Mouse (Mus musculus) adrenal gland, postnatal 36 days (tissue): Measurements from ENCODE around the gene Sag. TPM values are rescaled to one million over a fixed set of nuclear protein-coding genes. Genes with fewer than 3 reads are reported as not detected.
"Not testable (repeated sequence)": the region's sequence is repeated elsewhere in the genome, so short reads cannot be mapped to it uniquely, and the experiment has no call there.

Experiments used
- DNase-seq, 2 experiments: peaks; one replicate each; pipeline ENCODE4 v3.0.0; 2021; ENCODE audit warnings: mixed read lengths in 1 of 2
- total RNA-seq, 2 experiments: library from RNA; stranded (reverse); gene quantifications; 2 replicates each; pipeline ENCODE4 v1.2.3; 2021

The Sag gene
- total RNA-seq, 2 experiments from 2014 or later: 1.5 to 3.3 TPM

DNA sequence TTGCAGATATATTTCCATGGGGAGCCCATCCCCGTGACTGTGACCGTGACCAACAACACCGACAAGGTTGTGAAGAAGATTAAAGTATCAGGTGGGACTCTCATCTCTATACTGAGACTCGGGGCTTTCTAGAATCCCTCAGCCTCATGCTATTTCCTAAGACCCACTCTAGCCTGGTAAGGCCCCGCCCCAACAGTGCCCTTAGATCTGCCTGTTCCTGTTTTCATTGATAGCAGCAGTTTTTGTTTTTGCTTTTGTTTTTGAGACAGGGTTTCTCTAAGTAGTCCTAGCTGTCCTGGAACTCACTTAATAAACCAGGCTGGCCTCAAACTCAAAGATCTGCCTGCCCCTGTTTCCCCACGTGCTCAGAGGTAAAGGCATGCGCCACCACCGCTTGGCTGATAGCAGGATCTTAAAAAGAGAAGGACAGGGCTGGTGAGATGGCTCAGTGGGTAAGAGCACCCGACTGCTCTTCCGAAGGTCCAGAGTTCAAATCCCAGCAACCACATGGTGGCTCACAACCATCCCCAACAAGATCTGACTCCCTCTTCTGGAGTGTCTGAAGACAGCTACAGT, 21.0 kb downstream of the Sag start:
- DNase-seq: no peak

DNA sequence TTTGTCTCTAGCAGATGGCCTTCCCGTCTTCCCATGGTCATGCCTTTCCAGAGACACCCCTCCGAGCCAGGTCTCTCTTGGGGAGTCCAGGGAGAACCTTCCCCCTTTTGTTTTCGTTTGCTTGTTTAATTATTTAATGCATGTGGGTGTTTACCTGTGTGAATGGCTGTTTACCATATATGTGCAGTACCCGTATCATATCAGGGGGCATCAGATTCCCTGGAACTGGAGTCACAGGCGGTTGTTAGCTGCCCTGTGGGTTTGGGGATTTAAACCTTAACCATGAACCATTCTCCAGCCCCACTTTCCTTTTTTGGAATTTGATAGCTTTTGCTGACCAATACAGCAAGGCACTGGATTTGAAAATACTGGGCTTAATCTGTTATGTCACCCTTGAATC, 21.8 kb downstream of the Sag start:
- DNase-seq: no peak

DNA sequence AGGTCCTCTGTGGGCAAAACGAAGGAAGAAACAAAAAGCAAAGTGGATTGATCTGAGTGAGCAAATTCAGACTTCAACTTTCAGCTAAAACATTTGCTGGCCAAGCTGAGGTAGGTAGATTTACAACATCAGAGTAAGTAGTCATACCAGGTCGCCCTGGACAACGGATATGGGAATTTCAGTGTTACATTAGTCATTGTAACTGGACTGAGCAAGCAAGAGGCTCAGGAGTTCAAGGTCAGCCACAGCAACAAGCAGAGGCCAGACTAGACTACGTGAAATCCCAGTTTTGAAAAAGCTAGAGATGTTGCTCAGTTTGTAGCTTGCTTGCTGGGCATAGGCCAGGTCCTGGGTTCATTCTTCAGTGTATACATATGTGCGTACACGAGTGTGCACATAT, 22.5 kb downstream of the Sag start:
- DNase-seq: peak; percentile 64 to 71

DNA sequence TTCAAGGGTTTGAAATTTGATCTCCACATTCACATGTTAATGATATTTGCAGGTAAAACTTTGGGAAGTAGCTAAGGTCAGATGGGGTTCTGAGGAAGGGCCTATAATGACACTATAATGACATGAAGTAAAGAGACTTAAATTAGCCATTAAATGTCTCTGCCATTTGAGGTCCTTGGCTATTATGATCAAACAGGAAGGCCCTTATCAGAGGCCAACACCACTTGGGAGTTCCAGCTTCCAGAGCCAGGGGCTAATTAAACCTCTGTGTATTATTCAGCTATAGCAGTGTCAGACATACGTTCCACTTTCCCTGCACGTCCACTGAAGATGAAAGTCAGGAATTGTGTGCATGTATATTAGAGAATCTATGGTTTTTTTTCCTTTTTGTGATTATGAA, 23.0 kb downstream of the Sag start:
- DNase-seq: no peak

DNA sequence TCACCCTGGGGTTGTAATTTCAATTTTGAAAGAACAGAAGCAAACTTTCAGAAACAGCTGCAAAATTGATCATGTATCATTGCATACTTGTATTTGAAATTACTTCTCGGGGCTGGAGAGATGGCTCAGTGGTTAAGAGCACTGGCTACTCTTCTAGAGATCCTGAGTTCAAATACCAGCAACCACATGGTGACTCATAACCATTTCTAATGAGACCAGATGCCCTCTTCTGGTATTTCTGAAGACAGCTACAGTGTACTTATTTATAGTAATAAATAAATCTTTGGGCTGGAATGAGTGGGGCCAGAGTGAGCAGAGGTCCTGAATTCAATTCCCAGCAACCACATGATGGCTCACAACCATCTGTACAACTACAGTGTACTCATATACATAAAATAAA, 24.0 kb downstream of the Sag start:
- not testable (repeated sequence) for DNase-seq

DNA sequence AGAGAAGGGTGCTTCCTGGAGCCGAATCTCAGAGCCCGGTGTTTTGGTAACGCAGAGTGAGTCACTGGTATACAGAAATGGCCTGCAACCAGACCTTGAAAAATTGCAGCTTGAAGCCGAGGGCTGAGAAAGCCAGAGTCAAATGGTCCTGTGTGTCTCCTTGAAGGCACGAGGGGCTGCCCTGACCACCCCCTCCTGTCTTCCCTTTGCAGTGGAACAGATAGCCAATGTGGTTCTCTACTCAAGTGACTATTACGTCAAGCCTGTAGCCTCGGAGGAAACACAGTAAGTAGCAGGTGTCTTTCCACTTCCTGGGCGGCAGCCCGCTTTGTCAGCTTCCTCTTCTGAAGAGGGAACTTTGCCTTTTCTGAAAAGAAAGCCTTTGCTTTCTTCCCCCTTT, 24.7 kb downstream of the Sag start:
- peak; percentile 52 to 55 for DNase-seq

DNA sequence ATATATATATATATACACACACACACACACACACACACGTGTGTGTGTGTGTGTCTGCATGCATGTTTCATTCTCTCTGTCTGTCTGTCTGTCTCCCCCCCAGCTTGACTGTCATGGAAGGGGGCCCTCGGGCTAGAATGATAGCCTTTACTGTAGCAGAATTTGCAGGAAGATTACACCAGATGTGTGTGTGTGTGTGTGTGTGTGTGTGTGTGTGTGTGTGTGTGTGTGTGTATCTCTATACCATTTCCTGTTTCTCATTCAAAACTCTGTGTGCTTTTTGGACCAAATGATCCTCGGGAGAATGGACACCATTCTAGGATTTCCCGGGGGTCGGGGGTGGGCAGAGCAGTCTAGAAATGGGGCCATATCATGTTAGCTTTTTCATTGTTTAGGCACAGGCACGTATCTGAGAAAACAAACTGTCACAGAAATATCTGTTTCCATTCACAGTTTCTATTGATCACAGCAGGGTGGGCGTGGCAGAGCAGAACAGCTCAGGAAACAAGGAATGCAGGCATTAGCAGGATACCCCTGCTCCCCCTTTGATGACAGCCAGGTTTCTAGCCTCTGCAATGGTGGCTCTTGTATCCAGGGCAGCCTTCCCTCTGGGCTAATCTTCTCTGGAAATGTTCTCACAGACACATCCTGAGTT, 25.6 kb downstream of the Sag start:
- no peak for DNase-seq

DNA sequence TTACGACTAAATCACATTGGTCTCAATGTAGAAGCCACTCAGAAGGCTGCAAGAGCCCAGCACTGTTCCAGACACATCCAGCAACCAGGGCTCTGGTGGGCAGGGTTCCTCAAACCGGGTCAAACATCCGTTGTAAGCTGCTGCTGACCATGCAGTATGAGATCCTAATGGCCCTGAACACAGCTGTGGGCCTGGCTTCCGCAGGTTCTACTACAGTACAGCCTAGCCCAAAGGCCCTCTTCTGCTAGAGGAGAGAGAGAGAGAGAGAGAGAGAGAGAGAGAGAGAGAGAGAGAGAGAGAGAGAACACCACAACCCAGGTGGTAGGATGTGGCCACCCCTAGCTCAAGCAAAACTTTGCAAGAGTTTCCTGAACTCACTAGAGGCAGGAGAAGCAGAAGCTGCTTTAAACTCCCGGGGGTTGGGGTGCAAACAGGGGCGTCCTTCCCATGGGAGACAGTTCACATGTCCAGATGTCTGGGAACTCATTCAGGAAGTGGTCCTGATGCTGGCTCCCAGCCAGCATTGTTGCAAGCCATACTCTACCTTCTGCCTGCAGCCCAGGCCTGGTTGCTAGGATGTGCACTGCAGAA, 26.2 kb downstream of the Sag start:
- no peak for DNase-seq

DNA sequence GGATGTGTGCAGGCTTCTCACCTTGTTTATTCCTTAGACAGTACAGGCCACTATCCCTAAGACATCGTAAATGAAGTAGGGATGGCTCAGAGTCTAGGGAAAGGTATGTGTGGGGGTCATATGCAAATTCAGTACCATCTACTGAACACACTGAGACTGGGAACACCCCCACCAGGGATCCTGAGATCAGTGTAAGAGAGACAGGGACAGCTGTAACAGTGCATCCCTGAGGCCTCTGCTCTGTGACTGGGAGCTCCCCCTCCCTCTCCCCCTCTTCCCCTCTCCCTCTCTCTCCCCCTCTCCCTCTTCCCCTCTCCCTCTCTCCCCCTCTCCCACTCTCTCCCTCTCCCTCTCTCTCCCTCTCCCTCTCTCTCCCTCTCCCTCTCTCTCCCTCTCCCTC, 33.0 kb downstream of the Sag start:
- DNase-seq: no peak

DNA sequence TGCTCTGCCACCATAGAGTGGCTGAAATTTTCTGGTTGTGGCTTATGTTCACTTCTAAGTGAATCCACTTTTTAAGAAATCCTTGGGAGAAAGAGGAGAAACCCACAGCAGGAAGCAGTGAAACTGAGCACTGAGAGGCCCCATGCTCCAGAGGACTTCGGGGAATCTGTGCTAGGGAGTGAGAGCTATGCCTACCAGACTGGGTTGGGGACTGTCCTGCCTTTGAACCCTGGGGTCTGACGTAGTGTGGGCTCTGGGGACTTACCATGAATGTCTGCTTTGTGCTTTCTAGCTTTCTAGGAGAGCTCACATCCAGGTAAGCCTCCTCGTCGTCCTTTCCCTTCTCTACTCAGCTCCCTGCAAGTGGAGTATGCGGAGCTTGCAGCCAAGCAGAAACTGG, 33.5 kb downstream of the Sag start:
- DNase-seq: no peak

DNA sequence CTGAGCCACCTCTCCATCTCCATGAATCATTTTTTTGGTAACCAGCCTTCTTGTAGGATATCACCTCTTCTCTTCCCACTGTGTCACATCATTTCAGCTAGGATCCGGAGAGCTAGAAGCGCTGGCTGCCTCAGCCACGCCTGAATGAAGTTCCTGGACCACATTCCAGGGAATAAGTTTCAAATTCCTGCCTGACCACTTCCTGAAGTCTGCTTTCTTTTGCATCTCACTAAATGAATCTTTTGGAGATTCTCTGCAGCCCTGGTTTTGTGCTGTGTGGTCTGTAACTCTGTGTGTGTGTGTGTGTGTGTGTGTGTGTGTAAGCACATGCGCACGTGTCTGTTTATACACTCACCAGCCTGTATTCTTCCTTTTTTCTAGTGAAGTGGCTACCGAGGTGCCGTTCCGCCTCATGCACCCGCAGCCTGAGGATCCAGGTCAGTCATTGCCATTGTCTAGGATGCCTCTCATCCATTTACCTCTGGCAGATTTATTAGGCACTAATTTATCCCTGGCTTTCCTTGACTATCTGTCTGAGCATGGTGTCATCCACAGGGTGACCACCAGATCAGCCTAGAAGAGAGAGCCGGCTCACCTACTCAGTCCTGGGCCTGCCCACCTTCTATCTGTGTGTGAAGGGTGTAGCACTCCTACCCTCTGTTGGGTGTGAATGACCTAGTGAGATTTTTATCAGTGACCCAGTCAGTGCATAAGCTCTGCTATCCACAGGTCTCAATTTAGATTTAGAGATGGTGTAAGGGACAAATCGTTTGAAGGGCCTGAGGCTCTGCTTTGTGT, 37.1 kb downstream of the Sag start:
- DNase-seq: no peak

DNA sequence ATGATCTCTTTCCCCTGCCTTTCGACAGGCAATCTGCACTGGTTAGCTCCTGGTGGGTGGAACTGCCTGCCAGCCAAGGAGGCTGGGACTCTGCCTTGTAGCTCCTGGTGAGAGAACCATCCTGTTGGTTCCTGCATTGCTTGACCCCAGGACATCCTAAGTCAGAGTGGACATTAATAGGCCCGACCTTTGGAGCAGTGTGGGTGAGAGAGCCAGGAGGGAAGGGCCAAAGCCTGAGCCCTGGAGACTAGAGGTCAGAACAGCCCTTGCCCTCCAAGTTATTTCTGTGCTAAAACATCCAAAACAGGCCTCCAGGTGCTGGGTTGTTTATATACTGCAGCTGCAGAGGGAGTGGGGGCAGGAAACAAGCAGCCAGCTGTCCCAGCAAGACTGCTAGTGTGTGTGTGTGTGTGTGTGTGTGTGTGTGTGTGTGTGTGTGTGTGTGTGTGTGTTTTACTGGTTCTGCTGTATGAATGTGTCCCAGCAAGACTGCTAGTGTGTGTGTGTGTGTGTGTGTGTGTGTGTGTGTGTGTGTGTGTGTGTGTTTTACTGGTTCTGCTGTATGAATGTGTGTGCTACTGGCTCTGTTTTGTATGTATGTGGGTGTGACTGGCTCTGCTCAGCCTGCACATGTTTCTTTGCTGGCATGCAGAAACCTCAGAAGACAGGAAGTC, 43.5 kb downstream of the Sag start:
- DNase-seq: peak; percentile 23 to 54

DNA sequence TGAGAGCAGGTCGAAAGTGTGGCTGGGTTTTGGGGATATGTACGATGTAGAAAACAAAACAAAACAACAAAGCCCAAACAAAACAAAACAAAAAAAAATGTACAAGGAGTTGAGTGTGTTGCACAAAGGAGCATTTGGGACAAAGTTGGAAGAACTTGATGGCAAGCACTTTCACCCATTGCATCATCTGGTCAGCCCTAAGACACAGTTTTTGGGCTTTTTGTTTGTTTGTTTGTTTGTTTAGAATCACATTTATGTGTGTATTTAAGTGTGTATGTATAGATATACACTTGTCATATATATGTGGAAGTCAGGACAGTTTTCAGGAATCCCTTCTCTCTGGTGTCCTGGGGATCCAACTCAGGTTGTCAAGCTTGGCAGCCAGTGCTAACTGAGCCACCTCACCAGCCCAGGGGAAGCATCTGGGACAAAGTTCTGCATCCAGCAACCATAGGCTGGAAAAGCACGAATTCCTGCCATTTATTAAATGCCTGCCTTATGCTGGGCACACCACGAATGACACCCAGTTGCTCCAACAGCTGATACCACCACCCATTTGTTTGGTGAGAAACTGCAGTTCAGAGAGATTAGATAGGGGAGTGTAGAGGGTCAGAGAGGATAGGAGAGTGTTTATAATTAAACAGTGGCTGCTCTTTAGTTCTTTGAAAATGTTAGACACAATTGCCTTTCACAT, 44.1 kb downstream of the Sag start:
- no peak for DNase-seq

DNA sequence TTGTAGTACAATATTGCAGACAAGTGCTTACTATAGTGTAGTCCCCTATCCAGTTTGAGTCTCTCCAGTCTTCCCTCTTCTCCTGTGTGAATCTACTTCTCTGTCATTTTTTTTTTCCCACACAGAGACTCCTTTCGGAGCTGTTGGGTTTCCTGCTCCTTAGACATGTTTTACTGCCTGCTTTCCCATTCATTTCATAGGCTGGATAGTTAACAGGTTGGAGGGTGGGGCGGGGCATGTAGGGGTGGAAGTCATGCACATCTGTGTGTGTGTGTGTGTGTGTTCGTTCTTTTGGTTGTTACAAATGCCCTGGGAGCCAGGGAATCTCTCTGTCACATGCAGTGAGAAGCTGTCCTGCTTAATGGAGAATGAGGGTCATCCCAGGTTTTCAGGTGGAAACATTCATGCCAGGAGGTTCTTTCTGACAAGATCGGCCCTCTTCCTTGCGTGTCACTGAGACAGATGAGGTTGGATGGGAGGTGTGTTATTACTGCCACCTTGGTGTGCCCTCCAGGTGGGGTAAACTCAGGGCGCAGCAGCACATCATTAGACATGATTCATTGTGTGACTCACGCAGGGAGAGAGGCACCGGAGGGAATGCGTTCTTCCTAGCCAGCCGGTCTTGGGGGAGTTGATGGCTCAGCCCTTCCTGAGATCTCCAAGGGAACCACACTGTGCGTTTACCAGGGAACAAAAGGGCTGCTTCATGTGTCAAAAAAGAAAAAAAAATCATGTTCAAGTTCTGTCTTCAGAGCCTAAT, 44.9 kb downstream of the Sag start:
- peak; percentile 46 to 60 for DNase-seq

DNA sequence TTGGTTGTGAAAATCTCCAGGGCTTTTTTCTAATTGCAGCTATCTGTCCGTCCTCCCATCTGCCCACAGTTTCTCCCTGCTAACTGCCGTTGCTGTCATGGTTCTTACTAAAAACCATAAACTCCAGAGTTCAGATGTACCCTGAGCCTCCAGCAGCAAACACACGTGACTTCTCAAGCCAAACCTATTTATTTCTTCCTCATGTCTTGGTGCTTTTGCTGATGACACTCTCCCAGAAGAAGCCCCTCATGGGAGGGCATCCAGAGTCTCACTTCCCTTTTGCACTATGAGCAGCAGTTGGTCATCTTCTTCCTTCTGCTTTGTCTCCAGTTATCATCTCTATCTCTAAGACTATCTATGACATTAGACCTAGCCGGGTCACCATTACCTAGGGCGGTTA, 45.8 kb downstream of the Sag start:
- no peak for DNase-seq

DNA sequence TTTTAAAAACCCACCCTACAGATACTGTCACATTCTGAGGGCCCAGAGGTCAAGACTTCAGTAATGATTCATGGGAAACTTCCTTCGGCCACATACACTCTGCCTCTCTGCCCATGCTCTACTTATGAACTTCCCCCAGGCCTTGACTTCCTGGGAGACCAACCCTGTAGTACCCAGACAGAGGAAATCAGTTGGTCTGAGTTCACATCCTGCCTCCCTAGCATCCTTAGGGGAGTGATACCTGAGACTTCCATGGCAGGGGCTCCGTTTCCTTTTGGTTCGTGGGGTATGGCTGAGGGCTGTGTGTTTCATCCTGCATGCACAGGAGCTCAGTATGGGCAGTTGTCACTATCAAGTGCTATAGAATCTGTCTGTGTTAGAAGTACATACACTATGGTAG, 47.9 kb downstream of the Sag start:
- no peak for DNase-seq

DNA sequence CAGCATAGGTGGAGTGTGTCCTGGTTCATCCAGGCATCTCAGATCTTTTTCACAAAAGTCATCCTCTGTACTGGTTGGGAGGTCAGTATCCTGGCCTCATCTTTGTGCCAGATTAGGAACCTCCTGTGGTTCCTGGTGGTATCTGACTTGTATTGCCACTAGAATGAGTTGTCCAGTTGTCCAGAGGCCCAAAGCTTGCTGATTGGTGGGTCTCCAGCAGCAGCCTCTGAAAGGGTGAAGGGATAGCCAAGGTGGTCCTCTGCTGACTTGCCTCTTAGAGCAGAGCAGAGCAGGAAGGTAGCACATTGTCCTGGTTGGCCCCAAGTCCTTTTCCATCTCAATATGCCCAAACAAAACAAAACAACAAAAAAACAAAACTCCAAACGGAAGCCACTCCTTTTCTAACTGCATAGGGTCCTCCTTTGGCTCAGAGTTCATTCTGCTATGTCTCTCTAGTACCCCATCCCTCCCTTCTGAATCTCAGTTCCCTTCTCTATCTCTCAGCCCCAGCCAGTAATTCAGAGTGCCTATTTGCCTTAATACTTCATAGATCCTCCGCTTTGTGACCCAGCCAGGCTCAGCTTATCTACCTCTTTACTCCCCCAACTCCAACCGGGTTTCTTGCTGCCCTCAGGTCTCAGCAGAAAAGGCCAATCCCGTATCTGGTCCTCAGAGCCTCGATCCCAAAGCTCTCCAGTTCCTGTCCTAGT, 48.8 kb downstream of the Sag start:
- DNase-seq: no peak

DNA sequence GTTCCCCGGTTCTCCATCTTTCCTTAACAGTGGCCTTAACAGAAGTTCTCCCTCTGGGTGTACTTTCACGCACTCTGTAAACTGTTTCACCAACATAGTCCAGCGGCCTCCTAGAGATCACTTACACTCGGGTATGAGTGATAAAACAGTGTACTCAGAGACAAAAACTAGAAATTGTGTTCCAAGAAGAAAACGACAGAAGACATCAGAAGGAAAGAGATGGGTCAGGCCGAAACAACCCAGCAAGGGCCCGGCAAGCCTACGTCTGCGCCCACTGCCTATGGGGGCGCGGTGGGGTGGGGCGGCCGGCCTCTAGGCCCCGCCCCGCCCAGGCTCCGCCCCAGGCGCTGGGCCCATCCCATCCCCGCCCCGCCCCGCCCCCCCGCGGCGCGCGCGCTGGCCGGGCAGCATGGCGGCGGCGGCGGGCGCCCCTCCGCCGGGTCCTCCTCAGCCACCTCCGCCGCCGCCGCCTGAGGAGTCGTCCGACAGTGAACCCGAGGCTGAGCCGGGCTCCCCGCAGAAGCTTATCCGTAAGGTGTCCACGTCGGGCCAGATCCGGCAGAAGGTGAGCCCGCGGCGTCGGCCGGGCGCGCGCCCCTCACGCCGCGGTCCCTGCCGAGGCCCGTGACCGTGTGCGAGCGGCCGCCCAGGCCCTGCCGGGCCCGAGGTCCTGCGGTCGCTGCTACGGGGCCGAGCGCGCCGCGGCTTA, 49.6 kb downstream of the Sag start, which contains the start of gene Dgkd:
TSS of gene Dgkd (plus strand) at position 396 of the 709 bp plus-strand sequence.
- peak; percentile 77 to 91 for DNase-seq

DNA sequence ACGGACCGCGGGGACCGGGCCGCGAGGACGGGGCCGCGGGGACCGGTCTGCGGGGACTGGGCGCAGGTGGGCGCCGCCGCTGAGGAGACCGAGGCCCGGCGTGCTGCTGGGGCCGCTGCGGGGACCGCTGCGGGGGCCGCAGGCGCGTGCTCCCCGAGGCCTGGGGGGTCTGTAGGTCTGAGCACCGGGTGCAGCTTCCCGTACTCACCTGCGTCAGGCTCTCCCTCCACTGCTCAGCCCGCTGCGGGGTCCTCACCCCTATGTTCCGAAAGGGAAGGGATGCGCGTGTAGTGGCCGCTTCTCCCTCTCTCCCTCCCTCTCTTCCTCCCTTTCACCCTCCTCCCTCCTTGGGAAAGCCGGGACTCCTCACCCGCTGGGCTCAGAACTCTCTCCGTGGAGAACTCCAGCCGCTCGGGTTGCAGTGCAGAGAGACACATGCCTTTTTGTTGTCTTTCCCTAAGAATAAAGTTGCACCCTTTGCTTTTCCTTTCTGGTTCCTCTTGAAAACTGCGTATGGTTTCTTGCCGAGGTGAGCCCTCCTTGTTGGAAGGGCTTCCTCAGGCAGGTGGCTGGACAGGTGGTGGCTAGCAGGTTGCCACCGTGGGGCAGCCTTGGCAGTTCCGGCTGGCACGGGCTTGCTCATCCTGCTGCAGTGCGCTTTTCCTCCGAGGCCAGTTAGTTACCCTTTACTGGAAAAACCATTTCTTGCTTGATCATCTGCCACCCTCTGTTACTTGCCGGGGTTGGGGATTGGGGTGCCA, 50.3 kb downstream of the Sag start:
- DNase-seq: peak; percentile 36 to 45
